Mouse (Mus musculus): ENCODE results near the gene Btbd35f8. TPM values are rescaled to one million over a fixed set of nuclear protein-coding genes. Genes with fewer than 3 reads are reported as not detected.
"Not testable (repeated sequence)": the region's sequence is repeated elsewhere in the genome, so short reads cannot be mapped to it uniquely, and the experiment has no call there.

Btbd35f8 gene
- polyA plus RNA-seq (2012; rRNA removed), result not detected in 2 replicates

- H3K36me3 ChIP-seq (ENCODE audit: control insufficient read depth, insufficient read depth, low read length); H3K4me1 ChIP-seq (ENCODE audit: control insufficient read depth, insufficient read depth, insufficient read length, low read length); H3K27me3 ChIP-seq (ENCODE audit: control insufficient read depth, insufficient read depth, low read length); H3K4me3 ChIP-seq (ENCODE audit: low read depth, low read length); H3K27ac ChIP-seq (ENCODE audit: insufficient read depth, low read depth, low read length): not testable (repeated sequence)
- no CpG with 5 or more reads among the region's 3 CpGs for WGBS
Measured at GRCm38 (mm10) chrX:34450224-34450623, at the start of gene Btbd35f8. Gene Btbd35f8, plus strand, starts transcription at chrX:34450524.

Other genes starting within 250 kb of the Btbd35f8 start
- gene Spin2g, start 211.8 kb upstream of the Btbd35f8 start, polyA plus RNA-seq (2012; rRNA removed), result not detected in 2 replicates

All from small intestine, adult 2 months (tissue).